Mouse (Mus musculus) kidney, postnatal 0 days (tissue): ENCODE results near the gene Stkld1. TPM values are rescaled to one million over a fixed set of nuclear protein-coding genes. Genes with fewer than 3 reads are reported as not detected.

Experiments used
- ATAC-seq: fragments of 200-750 bp; cut with Nextera tagmentation; replicated peaks from 2 replicates; pipeline ENCODE4 v1.8.0; 2017; ENCODE audit warnings: low read depth, moderate number of reproducible peaks, moderate TSS enrichment, moderate library complexity; ENCODE audit not compliant: low FRiP score
- DNase-seq: peaks from one replicate; pipeline ENCODE4 v3.0.0-alpha.2; 2016; ENCODE audit warnings: low spot score
- H3K27ac ChIP-seq: fragments of 300-500 bp; sonication (generic); 2 replicates; pipeline ENCODE4 v1.5.1; 2014; ENCODE audit warnings: mild to moderate bottlenecking
- H3K27me3 ChIP-seq: fragments of 300-500 bp; sonication (generic); 2 replicates; pipeline ENCODE4 v1.6.1; 2014; ENCODE audit warnings: low read length, mixed read lengths; ENCODE audit not compliant: insufficient read depth
- H3K36me3 ChIP-seq: fragments of 300-500 bp; sonication (generic); 2 replicates; pipeline ENCODE4 v1.6.1; 2014; ENCODE audit warnings: low read length, mixed read lengths; ENCODE audit not compliant: insufficient read depth
- H3K4me1 ChIP-seq: fragments of 300-500 bp; sonication (generic); replicated peaks from 2 replicates; pipeline ENCODE4 v1.6.1; 2014; ENCODE audit warnings: antibody characterized with exemption, low read length, mixed read lengths; ENCODE audit not compliant: insufficient read depth
- H3K4me2 ChIP-seq: fragments of 300-500 bp; sonication (generic); 2 replicates; pipeline ENCODE4 v1.6.1; 2014; ENCODE audit warnings: mild to moderate bottlenecking, low read length, moderate library complexity, mixed read lengths
- H3K4me3 ChIP-seq: fragments of 300-500 bp; sonication (generic); replicated peaks from 2 replicates; pipeline ENCODE4 v1.5.1; 2014; ENCODE audit warnings: low read depth, low read length
- H3K9ac ChIP-seq: fragments of 300-500 bp; sonication (generic); 2 replicates; pipeline ENCODE4 v1.6.1; 2014; ENCODE audit warnings: low read depth, low read length
- H3K9me3 ChIP-seq: fragments of 300-500 bp; sonication (generic); replicated peaks from 2 replicates; pipeline ENCODE4 v1.6.1; 2016; ENCODE audit warnings: low read length, inconsistent platforms, mixed read lengths
- CTCF ChIP-seq: IDR thresholded peaks from 2 replicates; pipeline ENCODE4 v1.5.1; 2016; ENCODE audit warnings: antibody characterized with exemption, low read depth, mild to moderate bottlenecking, moderate library complexity
- WGBS: fragments of 180-500 bp; shearing (Covaris S2); extraction: QIAGEN DNeasy Blood & Tissue Kit; methylation state at CpG from one replicate; pipeline ENCODE4 v1.1.7; 2014; 5-methylcytosine and 5-hydroxymethylcytosine counted together
- polyA plus RNA-seq: library from polyadenylated mRNA; unstranded; fragments of >200 nt; fragmentation: Nextera tagmentation; extraction: Ambion mirVana; gene quantifications from 2 replicates; pipeline ENCODE4 v1.2.1, GENCODE M21; 2015

Stkld1 gene
- polyA plus RNA-seq, 1 experiment from 2014 or later = 0.07 TPM

- Histone ChIP-seq H3K27me3 (no peaks in the 10 kb centered on the region), H3K4me2 (no peak overlapping the region), H3K36me3 (peaks cover 53% of the 10 kb centered on the region), H3K4me3 (no peak overlapping the region), H3K4me1 (peaks cover 6% of the 10 kb centered on the region; the same call in 1 of the 2 replicates), H3K27ac (no peak overlapping the region), H3K9ac (no peak overlapping the region), H3K9me3 (no peaks in the 10 kb centered on the region)
- DNase-seq = no peak
- TF ChIP-seq CTCF = no peak
- no peak for ATAC-seq
- 82% methylated on average over 6 of the region's 6 CpGs for WGBS
These were observed 5.9 kb upstream of the Stkld1 start for GRCm38 (mm10) chr2:26927745-26928476.

GRCm38 (mm10) chr2:26930390-26930789, 3.5 kb upstream of the Stkld1 start:
- WGBS = 43% methylated on average over 1 of the region's 1 CpGs
- DNase-seq (peak; percentile 83), ATAC-seq (no peak)
- no peak overlapping the region for H3K4me3 ChIP-seq
- H3K4me1 ChIP-seq = peaks cover 10% of the 10 kb centered on the region; the same call in 1 of the 2 replicates
- H3K27me3 ChIP-seq = no peaks in the 10 kb centered on the region
- no peak overlapping the region for H3K9ac ChIP-seq
- H3K9me3 ChIP-seq = no peaks in the 10 kb centered on the region
- H3K27ac ChIP-seq = no peak overlapping the region; the same call in 1 of the 2 replicates
- H3K4me2 ChIP-seq = no peak overlapping the region
- peak; percentile 75 for TF ChIP-seq CTCF
- H3K36me3 ChIP-seq = peaks cover 28% of the 10 kb centered on the region

- Histone ChIP-seq H3K4me1 (peaks cover 10% of the 10 kb centered on the region; the same call in 1 of the 2 replicates), H3K9me3 (no peaks in the 10 kb centered on the region), H3K4me2 (peak overlapping the region; percentile 75), H3K9ac (peak overlapping the region; percentile 89), H3K27me3 (no peaks in the 10 kb centered on the region), H3K4me3 (peak overlapping the region; percentile 82), H3K27ac (peak overlapping the region; percentile 94), H3K36me3 (peaks cover 9% of the 10 kb centered on the region)
- DNase-seq (no peak), ATAC-seq (no peak; the same call in 1 of the 2 replicates)
- WGBS = under 1% methylated on average over 32 of the region's 49 CpGs
- TF ChIP-seq CTCF = no peak
These were observed 1.2 kb upstream of the Stkld1 start for GRCm38 (mm10) chr2:26932473-26933303.

GRCm38 (mm10) chr2:26935286-26935685, 1.4 kb downstream of the Stkld1 start:
- Histone ChIP-seq H3K4me1 (peaks cover 10% of the 10 kb centered on the region; the same call in 1 of the 2 replicates), H3K27me3 (no peaks in the 10 kb centered on the region), H3K4me2 (no peak overlapping the region), H3K9me3 (no peaks in the 10 kb centered on the region), H3K4me3 (no peak overlapping the region), H3K36me3 (no peaks in the 10 kb centered on the region), H3K27ac (no peak overlapping the region), H3K9ac (no peak overlapping the region)
- WGBS = 95% methylated on average over 2 of the region's 2 CpGs
- TF ChIP-seq CTCF = no peak
- DNase-seq (no peak), ATAC-seq (no peak)

- no peak for DNase-seq
- ATAC-seq = no peak
- H3K4me2 ChIP-seq = no peak overlapping the region
- no peak overlapping the region for H3K9ac ChIP-seq
- no peaks in the 10 kb centered on the region for H3K27me3 ChIP-seq
- TF ChIP-seq CTCF = no peak
- H3K4me1 ChIP-seq = peaks cover 10% of the 10 kb centered on the region; the same call in 1 of the 2 replicates
- no peak overlapping the region for H3K4me3 ChIP-seq
- H3K36me3 ChIP-seq = no peaks in the 10 kb centered on the region
- no peak overlapping the region for H3K27ac ChIP-seq
- no peaks in the 10 kb centered on the region for H3K9me3 ChIP-seq
- 74% methylated on average over 1 of the region's 1 CpGs for WGBS
These were observed 2.6 kb downstream of the Stkld1 start for GRCm38 (mm10) chr2:26936425-26936824.

- DNase-seq (no peak), ATAC-seq (peak; percentile 77)
- peak; percentile 43; the same call in 1 of the 2 replicates for TF ChIP-seq CTCF
- H3K4me3 ChIP-seq = no peak overlapping the region
- no peaks in the 10 kb centered on the region for H3K9me3 ChIP-seq
- H3K36me3 ChIP-seq = no peaks in the 10 kb centered on the region
- H3K27me3 ChIP-seq = no peaks in the 10 kb centered on the region
- H3K4me1 ChIP-seq = no peaks in the 10 kb centered on the region
- H3K4me2 ChIP-seq = no peak overlapping the region
- no peak overlapping the region for H3K9ac ChIP-seq
- WGBS = 36% methylated on average over 5 of the region's 5 CpGs
- H3K27ac ChIP-seq = no peak overlapping the region
These were observed 7.7 kb downstream of the Stkld1 start for GRCm38 (mm10) chr2:26941539-26941938.
